Mouse (Mus musculus) forebrain, embryonic 13.5 days (tissue): ENCODE data around the gene 2310022B05Rik. TPM values are rescaled to one million over a fixed set of nuclear protein-coding genes. Genes with fewer than 3 reads are reported as not detected.

ENCODE experiments used
- ATAC-seq: fragments of 200-750 bp; cut with Nextera tagmentation; 2 replicates; pipeline ENCODE4 v1.8.0; 2017
- H3K27ac ChIP-seq: fragments of 300-500 bp; sonication (generic); 2 replicates; pipeline ENCODE4 v1.5.1; 2015; ENCODE audit warnings: inconsistent platforms, mild to moderate bottlenecking, moderate library complexity
- H3K27me3 ChIP-seq: fragments of 300-500 bp; sonication (generic); 2 replicates; pipeline ENCODE4 v1.6.1; 2015; ENCODE audit warnings: mild to moderate bottlenecking, inconsistent platforms
- H3K36me3 ChIP-seq: fragments of 300-500 bp; sonication (generic); 2 replicates; pipeline ENCODE4 v1.6.1; 2015; ENCODE audit warnings: mild to moderate bottlenecking, inconsistent platforms; ENCODE audit not compliant: poor library complexity, severe bottlenecking
- H3K4me1 ChIP-seq: fragments of 300-500 bp; sonication (generic); 2 replicates; pipeline ENCODE4 v1.6.1; 2015; ENCODE audit warnings: inconsistent platforms
- H3K4me2 ChIP-seq: fragments of 300-500 bp; sonication (generic); 2 replicates; pipeline ENCODE4 v1.6.1; 2015; ENCODE audit warnings: inconsistent platforms, mild to moderate bottlenecking, moderate library complexity
- H3K4me3 ChIP-seq: fragments of 300-500 bp; sonication (generic); 2 replicates; pipeline ENCODE4 v1.5.1; 2015; ENCODE audit warnings: mild to moderate bottlenecking, inconsistent platforms
- H3K9ac ChIP-seq: fragments of 300-500 bp; sonication (generic); 2 replicates; pipeline ENCODE4 v1.6.1; 2015; ENCODE audit warnings: mild to moderate bottlenecking, inconsistent platforms
- H3K9me3 ChIP-seq: fragments of 300-500 bp; sonication (generic); replicated peaks from 2 replicates; pipeline ENCODE4 v1.6.1; 2016; ENCODE audit warnings: inconsistent platforms
- WGBS: fragments of 180-500 bp; shearing (Covaris S2); methylation state at CpG from one replicate; pipeline ENCODE4 v1.1.7; 2015; 5-methylcytosine and 5-hydroxymethylcytosine counted together
- polyA plus RNA-seq: library from polyadenylated mRNA; unstranded; fragments of >200 nt; fragmentation: Nextera tagmentation; extraction: Ambion mirVana; gene quantifications from 2 replicates; pipeline ENCODE4 v1.2.1, GENCODE M21; 2015

The 2310022B05Rik gene
- 18.0 and 19.2 TPM in 2 replicates for polyA plus RNA-seq

GRCm38 (mm10) chr8:124663112-124663873, at the start of gene 2310022B05Rik:
TSS of gene 2310022B05Rik (minus strand) at chr8:124663369.
- ATAC-seq: peak; percentile 91
- no peaks in the 10 kb centered on the region for H3K36me3 ChIP-seq
- H3K4me3 ChIP-seq: peak within 1 kb of the TSS; percentile 79
- H3K4me1 ChIP-seq: peaks cover 43% of the 10 kb centered on the region
- H3K9ac ChIP-seq: peak within 1 kb of the TSS; percentile 87
- WGBS: 2% methylated on average over 64 of the region's 69 CpGs
- H3K4me2 ChIP-seq: peak within 1 kb of the TSS; percentile 83
- H3K27ac ChIP-seq: peak within 1 kb of the TSS; percentile 76
- H3K9me3 ChIP-seq: no peaks in the 10 kb centered on the region
- H3K27me3 ChIP-seq: no peaks in the 10 kb centered on the region

- no peak for ATAC-seq
- Histone ChIP-seq H3K9me3 (no peaks in the 10 kb centered on the region), H3K36me3 (peaks cover 63% of the 10 kb centered on the region), H3K9ac (no peak overlapping the region), H3K27me3 (no peaks in the 10 kb centered on the region), H3K4me1 (no peaks in the 10 kb centered on the region), H3K27ac (no peak overlapping the region), H3K4me2 (no peak overlapping the region), H3K4me3 (no peak overlapping the region)
- 94% methylated on average over 8 of the region's 8 CpGs for WGBS
Observed at GRCm38 (mm10) chr8:124705823-124706222, 42.7 kb upstream of the 2310022B05Rik start.

- Histone ChIP-seq H3K4me1 (no peaks in the 10 kb centered on the region), H3K4me3 (no peak overlapping the region), H3K9me3 (no peaks in the 10 kb centered on the region), H3K27ac (no peak overlapping the region), H3K36me3 (peaks cover 67% of the 10 kb centered on the region), H3K4me2 (no peak overlapping the region), H3K9ac (no peak overlapping the region), H3K27me3 (no peaks in the 10 kb centered on the region)
- WGBS: 93% methylated on average over 4 of the region's 4 CpGs
- no peak for ATAC-seq
Observed at GRCm38 (mm10) chr8:124704376-124704775, 41.2 kb upstream of the 2310022B05Rik start.

DNA sequence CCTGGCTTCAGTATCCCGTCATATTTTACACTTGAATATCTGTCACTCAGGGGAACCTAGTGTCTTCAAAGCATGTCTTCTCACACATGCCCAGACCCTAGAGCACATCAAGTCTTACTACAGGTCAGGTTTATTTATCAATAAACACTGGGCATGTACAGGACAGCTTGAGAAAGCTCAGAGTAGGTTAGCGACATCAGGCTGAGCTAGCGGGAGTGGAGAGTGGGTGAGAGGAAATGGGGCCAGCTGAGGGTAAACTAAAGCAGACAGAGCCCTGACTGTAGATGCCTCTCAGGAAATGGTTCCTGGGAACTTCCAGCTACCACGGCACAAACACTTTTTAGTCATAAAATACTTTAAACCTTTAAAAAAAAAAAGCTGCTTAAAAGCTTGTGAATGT, 40.4 kb upstream of the 2310022B05Rik start:
- no peak overlapping the region for H3K4me3 ChIP-seq
- 83% methylated on average over 4 of the region's 4 CpGs for WGBS
- H3K4me2 ChIP-seq: no peak overlapping the region
- no peaks in the 10 kb centered on the region for H3K27me3 ChIP-seq
- no peak overlapping the region for H3K27ac ChIP-seq
- H3K4me1 ChIP-seq: no peaks in the 10 kb centered on the region
- ATAC-seq: no peak
- H3K36me3 ChIP-seq: peaks cover 69% of the 10 kb centered on the region
- no peaks in the 10 kb centered on the region for H3K9me3 ChIP-seq
- H3K9ac ChIP-seq: no peak overlapping the region

- Histone ChIP-seq H3K9me3 (no peaks in the 10 kb centered on the region), H3K36me3 (peaks cover 78% of the 10 kb centered on the region), H3K4me2 (no peak overlapping the region), H3K4me1 (no peaks in the 10 kb centered on the region), H3K27ac (no peak overlapping the region), H3K27me3 (no peaks in the 10 kb centered on the region), H3K4me3 (no peak overlapping the region), H3K9ac (no peak overlapping the region)
- ATAC-seq: no peak
- WGBS: 82% methylated on average over 3 of the region's 3 CpGs
Observed at GRCm38 (mm10) chr8:124702183-124702582, 39.0 kb upstream of the 2310022B05Rik start.

DNA sequence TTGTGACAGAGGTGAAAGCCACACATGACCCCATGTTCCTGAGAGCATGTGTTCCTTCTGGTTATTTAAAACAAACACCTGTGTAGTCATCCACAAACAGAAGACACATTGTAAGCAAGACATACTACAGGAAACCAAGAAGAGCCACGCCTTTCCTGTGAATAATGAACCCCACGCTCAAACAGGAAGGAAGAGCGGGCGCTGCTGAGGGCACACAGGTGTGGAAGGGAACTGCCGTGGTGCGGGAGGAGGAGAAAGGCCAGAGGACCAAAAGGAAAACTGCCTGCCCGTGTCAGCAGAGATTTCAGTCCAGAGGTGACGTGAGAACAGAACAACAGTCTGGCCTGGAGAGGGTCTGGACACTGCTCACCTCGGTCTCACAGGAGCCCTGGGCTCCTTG, 37.9 kb upstream of the 2310022B05Rik start:
- H3K27me3 ChIP-seq: no peaks in the 10 kb centered on the region
- no peaks in the 10 kb centered on the region for H3K9me3 ChIP-seq
- no peak overlapping the region for H3K27ac ChIP-seq
- ATAC-seq: no peak
- WGBS: 88% methylated on average over 9 of the region's 9 CpGs
- no peaks in the 10 kb centered on the region for H3K4me1 ChIP-seq
- no peak overlapping the region for H3K9ac ChIP-seq
- no peak overlapping the region for H3K4me2 ChIP-seq
- no peak overlapping the region for H3K4me3 ChIP-seq
- H3K36me3 ChIP-seq: peaks cover 77% of the 10 kb centered on the region

GRCm38 (mm10) chr8:124700271-124700670, 37.1 kb upstream of the 2310022B05Rik start:
- ATAC-seq: no peak
- WGBS: 93% methylated on average over 5 of the region's 5 CpGs

GRCm38 (mm10) chr8:124695424-124696100, 32.4 kb upstream of the 2310022B05Rik start:
- H3K36me3 ChIP-seq: peaks cover 87% of the 10 kb centered on the region
- H3K4me1 ChIP-seq: no peaks in the 10 kb centered on the region
- no peak overlapping the region for H3K9ac ChIP-seq
- H3K4me3 ChIP-seq: no peak overlapping the region
- H3K4me2 ChIP-seq: no peak overlapping the region
- H3K9me3 ChIP-seq: no peaks in the 10 kb centered on the region
- no peak for ATAC-seq
- no peaks in the 10 kb centered on the region for H3K27me3 ChIP-seq
- no peak overlapping the region for H3K27ac ChIP-seq
- WGBS: 94% methylated on average over 22 of the region's 22 CpGs

More at GRCm38 (mm10) chr8:124700271-124700670, 37.1 kb upstream of the 2310022B05Rik start:
- H3K36me3 ChIP-seq: peaks cover 76% of the 10 kb centered on the region
- H3K4me1 ChIP-seq: no peaks in the 10 kb centered on the region
- H3K9ac ChIP-seq: no peak overlapping the region
- H3K27ac ChIP-seq: no peak overlapping the region
- no peaks in the 10 kb centered on the region for H3K9me3 ChIP-seq
- H3K27me3 ChIP-seq: no peaks in the 10 kb centered on the region
- H3K4me3 ChIP-seq: no peak overlapping the region
- no peak overlapping the region for H3K4me2 ChIP-seq

GRCm38 (mm10) chr8:124691706-124692105, 28.5 kb upstream of the 2310022B05Rik start:
- H3K9ac ChIP-seq: no peak overlapping the region
- H3K4me3 ChIP-seq: no peak overlapping the region
- H3K9me3 ChIP-seq: no peaks in the 10 kb centered on the region
- H3K27ac ChIP-seq: no peak overlapping the region
- WGBS: 93% methylated on average over 4 of the region's 4 CpGs
- no peaks in the 10 kb centered on the region for H3K27me3 ChIP-seq
- no peak for ATAC-seq
- H3K4me1 ChIP-seq: no peaks in the 10 kb centered on the region
- peaks cover 75% of the 10 kb centered on the region for H3K36me3 ChIP-seq
- H3K4me2 ChIP-seq: no peak overlapping the region

DNA sequence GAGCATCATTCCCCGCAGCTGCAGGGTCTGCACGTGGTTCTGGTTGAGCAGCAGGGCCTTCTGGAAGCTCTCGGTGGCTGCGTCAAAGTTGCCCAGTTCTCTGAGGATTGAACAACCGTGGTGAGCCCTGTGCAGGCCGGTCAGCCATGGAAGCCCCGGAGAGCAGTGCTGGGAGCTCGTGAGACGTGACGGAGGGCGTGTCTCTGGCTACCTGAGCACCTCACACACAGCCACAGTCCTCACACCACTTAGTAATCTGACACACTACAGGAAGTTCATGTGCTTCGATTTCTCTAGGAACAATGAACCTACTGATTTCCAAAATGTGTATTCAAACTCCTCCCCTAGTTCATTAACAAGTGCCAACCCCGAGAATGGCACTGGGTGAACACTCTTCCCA, 25.7 kb upstream of the 2310022B05Rik start:
- 95% methylated on average over 13 of the region's 13 CpGs for WGBS
- Histone ChIP-seq H3K4me3 (no peak overlapping the region), H3K9ac (no peak overlapping the region), H3K27me3 (no peaks in the 10 kb centered on the region), H3K4me1 (no peaks in the 10 kb centered on the region), H3K9me3 (no peaks in the 10 kb centered on the region), H3K4me2 (no peak overlapping the region), H3K36me3 (peaks cover 80% of the 10 kb centered on the region), H3K27ac (no peak overlapping the region)
- ATAC-seq: no peak

DNA sequence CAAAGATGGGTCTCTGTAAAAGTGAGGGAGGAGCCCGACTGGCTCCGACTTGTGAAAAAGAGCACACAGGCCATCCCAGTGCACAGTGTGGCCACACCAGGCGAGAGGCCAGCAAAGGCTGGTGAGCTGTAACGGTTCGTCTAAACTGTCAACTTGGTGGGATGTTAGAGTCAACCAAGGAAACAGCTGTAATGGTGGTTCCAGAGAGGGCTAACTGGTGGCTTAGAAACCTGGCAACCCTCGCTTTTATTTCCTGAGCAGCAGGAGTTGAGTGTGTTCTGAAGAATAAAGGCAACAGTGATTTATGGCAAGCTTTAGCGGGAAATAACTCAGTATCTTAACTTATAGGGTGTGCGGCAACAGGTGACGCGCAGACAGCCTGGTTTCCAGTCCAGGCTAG, 19.0 kb upstream of the 2310022B05Rik start:
- Histone ChIP-seq H3K4me3 (no peak overlapping the region), H3K9me3 (no peaks in the 10 kb centered on the region), H3K4me1 (peaks cover 2% of the 10 kb centered on the region), H3K4me2 (no peak overlapping the region), H3K27ac (no peak overlapping the region), H3K27me3 (no peaks in the 10 kb centered on the region), H3K36me3 (peaks cover 88% of the 10 kb centered on the region), H3K9ac (no peak overlapping the region)
- WGBS: 88% methylated on average over 10 of the region's 10 CpGs
- no peak for ATAC-seq

GRCm38 (mm10) chr8:124681792-124682157, 18.6 kb upstream of the 2310022B05Rik start:
- Histone ChIP-seq H3K9ac (no peak overlapping the region), H3K9me3 (no peaks in the 10 kb centered on the region), H3K27ac (no peak overlapping the region), H3K4me1 (peaks cover 4% of the 10 kb centered on the region), H3K4me2 (no peak overlapping the region), H3K27me3 (no peaks in the 10 kb centered on the region), H3K4me3 (no peak overlapping the region), H3K36me3 (peaks cover 90% of the 10 kb centered on the region)
- WGBS: 65% methylated on average over 10 of the region's 10 CpGs
- ATAC-seq: no peak
